Mouse (Mus musculus) ES-E14 (cell line): ENCODE results near the gene Lyg2.

ENCODE experiments used
- MAFK ChIP-seq: IDR thresholded peaks from 2 replicates; pipeline ENCODE4 v1.6.1; 2014; ENCODE audit warnings: mild to moderate bottlenecking, low read depth, low read length, inconsistent platforms; ENCODE audit not compliant: insufficient read depth
- ZNF384 ChIP-seq: IDR thresholded peaks from 2 replicates; pipeline ENCODE4 v1.6.1; 2012; ENCODE audit warnings: low read depth, low read length, inconsistent platforms

- TF ChIP-seq ZNF384 (no peak), MAFK (no peak)
Observed at GRCm38 (mm10) chr1:37884451-37884850, 31.8 kb downstream of the Lyg2 start.
